Mouse (Mus musculus) kidney, embryonic 14.5 days (tissue): ENCODE measurements at regions not wholly inside any gene's neighbourhood (a gene's known extent, or its start where the extent isn't known, plus 50 kb on each side); places are given as distances from the start of the nearest gene placed in this dataset.

ENCODE experiments used
- ATAC-seq: fragments of 200-750 bp; cut with Nextera tagmentation; 2 replicates; pipeline ENCODE4 v1.8.0; 2017; ENCODE audit warnings: moderate number of reproducible peaks, mild to moderate bottlenecking, moderate TSS enrichment, moderate library complexity; ENCODE audit not compliant: low FRiP score, low TSS enrichment
- H3K27ac ChIP-seq: fragments of 300-500 bp; sonication (generic); 2 replicates; pipeline ENCODE4 v1.5.1; 2014; ENCODE audit warnings: low read depth, mild to moderate bottlenecking, low read length, moderate library complexity, mixed read lengths
- H3K27me3 ChIP-seq: fragments of 300-500 bp; sonication (generic); 2 replicates; pipeline ENCODE4 v1.6.1; 2014; ENCODE audit warnings: mild to moderate bottlenecking, low read length; ENCODE audit not compliant: control insufficient read depth, insufficient read depth
- H3K36me3 ChIP-seq: fragments of 300-500 bp; sonication (generic); 2 replicates; pipeline ENCODE4 v1.6.1; 2014; ENCODE audit warnings: low read length, mixed read lengths; ENCODE audit not compliant: control insufficient read depth, insufficient read depth
- H3K4me1 ChIP-seq: fragments of 300-500 bp; sonication (generic); 2 replicates; pipeline ENCODE4 v1.6.1; 2014; ENCODE audit warnings: low read length, mixed read lengths; ENCODE audit not compliant: control insufficient read depth, insufficient read depth
- H3K4me2 ChIP-seq: fragments of 300-500 bp; sonication (generic); replicated peaks from 2 replicates; pipeline ENCODE4 v1.6.1; 2014; ENCODE audit warnings: low read depth, mild to moderate bottlenecking, low read length
- H3K4me3 ChIP-seq: fragments of 300-500 bp; sonication (generic); 2 replicates; pipeline ENCODE4 v1.5.1; 2014; ENCODE audit warnings: mild to moderate bottlenecking, low read length
- H3K9ac ChIP-seq: fragments of 300-500 bp; sonication (generic); 2 replicates; pipeline ENCODE4 v1.6.1; 2014; ENCODE audit warnings: low read depth, mild to moderate bottlenecking, low read length, moderate library complexity
- H3K9me3 ChIP-seq: fragments of 300-500 bp; sonication (generic); 2 replicates; pipeline ENCODE4 v1.6.1; 2016; ENCODE audit warnings: low read length; ENCODE audit not compliant: control insufficient read depth
- WGBS: fragments of 180-500 bp; shearing (Covaris S2); extraction: QIAGEN DNeasy Blood & Tissue Kit; methylation state at CpG from one replicate; pipeline ENCODE4 v1.1.7; 2014; 5-methylcytosine and 5-hydroxymethylcytosine counted together

- WGBS, result 88% methylated on average over 7 of the region's 7 CpGs
- no peak for ATAC-seq
- H3K9me3 ChIP-seq, result no peaks in the 10 kb centered on the region
- no peak overlapping the region for H3K4me2 ChIP-seq
- H3K27me3 ChIP-seq, result no peaks in the 10 kb centered on the region
- H3K27ac ChIP-seq, result no peak overlapping the region
- no peaks in the 10 kb centered on the region for H3K36me3 ChIP-seq
- no peaks in the 10 kb centered on the region for H3K4me1 ChIP-seq
- H3K9ac ChIP-seq, result no peak overlapping the region
- H3K4me3 ChIP-seq, result no peak overlapping the region
Measured at GRCm38 (mm10) chr4:55188716-55189115, 161.1 kb upstream of the Rad23b start.

GRCm38 (mm10) chr4:55190586-55190985, 159.3 kb upstream of the Rad23b start:
- Histone ChIP-seq H3K36me3 (no peaks in the 10 kb centered on the region), H3K9me3 (no peaks in the 10 kb centered on the region), H3K27ac (no peak overlapping the region), H3K9ac (no peak overlapping the region), H3K4me1 (no peaks in the 10 kb centered on the region), H3K27me3 (no peaks in the 10 kb centered on the region), H3K4me2 (no peak overlapping the region), H3K4me3 (no peak overlapping the region)
- no peak for ATAC-seq
- 86% methylated on average over 6 of the region's 6 CpGs for WGBS

- Histone ChIP-seq H3K9ac (no peak overlapping the region), H3K27ac (no peak overlapping the region), H3K4me1 (no peaks in the 10 kb centered on the region), H3K4me2 (no peak overlapping the region), H3K36me3 (no peaks in the 10 kb centered on the region), H3K4me3 (no peak overlapping the region), H3K27me3 (no peaks in the 10 kb centered on the region), H3K9me3 (no peaks in the 10 kb centered on the region)
- 97% methylated on average over 1 of the region's 1 CpGs for WGBS
- no peak for ATAC-seq
Measured at GRCm38 (mm10) chr4:55194061-55194460, 155.8 kb upstream of the Rad23b start.

- H3K4me3 ChIP-seq, result no peak overlapping the region
- no peaks in the 10 kb centered on the region for H3K36me3 ChIP-seq
- H3K27ac ChIP-seq, result no peak overlapping the region
- no peak overlapping the region for H3K9ac ChIP-seq
- H3K27me3 ChIP-seq, result no peaks in the 10 kb centered on the region
- H3K4me1 ChIP-seq, result no peaks in the 10 kb centered on the region
- H3K9me3 ChIP-seq, result no peaks in the 10 kb centered on the region
- 85% methylated on average over 4 of the region's 4 CpGs for WGBS
- H3K4me2 ChIP-seq, result no peak overlapping the region
- no peak for ATAC-seq
Measured at GRCm38 (mm10) chr4:55194552-55194951, 155.3 kb upstream of the Rad23b start.

DNA sequence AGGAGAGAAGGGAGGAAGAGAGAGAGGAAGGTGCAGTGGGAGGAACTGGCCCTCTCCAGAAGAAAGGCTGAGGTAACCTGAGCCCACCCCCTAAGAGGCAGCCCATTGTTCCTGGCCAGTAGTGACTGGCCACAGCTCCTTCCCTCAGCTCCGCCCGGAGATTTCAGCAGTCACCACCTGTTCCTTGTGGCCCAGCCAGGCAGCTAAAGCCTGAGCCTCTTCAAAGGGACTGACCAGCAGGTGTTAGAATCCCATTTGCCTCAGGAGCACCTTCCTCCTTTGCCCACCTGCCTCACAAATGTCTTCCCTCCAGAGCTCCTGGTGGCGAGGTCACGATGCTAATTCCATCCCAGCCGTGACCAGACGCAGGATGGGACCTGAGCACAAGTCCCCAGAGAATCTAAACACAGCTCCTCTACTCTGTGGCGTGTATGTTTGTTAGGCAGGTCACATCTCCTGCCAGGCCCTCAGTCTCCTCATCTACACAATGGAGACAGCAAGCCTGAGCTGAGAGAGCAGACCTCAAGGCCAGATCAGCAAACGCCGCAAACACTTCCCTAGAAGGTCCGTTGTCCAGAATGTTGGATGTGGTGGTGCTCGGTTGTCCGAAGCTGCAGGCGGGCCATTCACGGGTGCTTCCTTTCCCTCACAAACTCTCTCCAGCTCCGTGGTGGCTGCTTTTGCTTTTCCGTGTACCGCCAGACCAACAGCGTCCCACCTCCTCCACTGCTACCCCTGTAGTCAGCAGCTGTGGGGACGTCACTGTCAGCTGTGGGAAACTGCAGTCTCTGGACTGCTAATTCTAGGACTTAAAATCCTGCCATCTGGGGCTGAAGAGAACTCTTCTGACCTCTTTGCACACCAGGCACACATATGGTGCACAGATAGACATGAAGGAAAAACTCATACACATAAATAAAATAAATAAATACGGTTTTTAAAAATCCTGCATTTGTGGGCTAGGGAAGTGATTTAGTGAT, 145.8 kb upstream of the Rad23b start:
- H3K4me2 ChIP-seq, result no peak overlapping the region
- no peak overlapping the region for H3K4me3 ChIP-seq
- H3K9me3 ChIP-seq, result no peaks in the 10 kb centered on the region
- 0 out of 2 replicates have a peak, but pooled peaks cover 9% of the 10 kb centered on the region for H3K4me1 ChIP-seq
- 56% methylated on average over 20 of the region's 20 CpGs for WGBS
- no peak for ATAC-seq
- no peaks in the 10 kb centered on the region for H3K27me3 ChIP-seq
- no peak overlapping the region for H3K27ac ChIP-seq
- H3K9ac ChIP-seq, result no peak overlapping the region
- H3K36me3 ChIP-seq, result no peaks in the 10 kb centered on the region

DNA sequence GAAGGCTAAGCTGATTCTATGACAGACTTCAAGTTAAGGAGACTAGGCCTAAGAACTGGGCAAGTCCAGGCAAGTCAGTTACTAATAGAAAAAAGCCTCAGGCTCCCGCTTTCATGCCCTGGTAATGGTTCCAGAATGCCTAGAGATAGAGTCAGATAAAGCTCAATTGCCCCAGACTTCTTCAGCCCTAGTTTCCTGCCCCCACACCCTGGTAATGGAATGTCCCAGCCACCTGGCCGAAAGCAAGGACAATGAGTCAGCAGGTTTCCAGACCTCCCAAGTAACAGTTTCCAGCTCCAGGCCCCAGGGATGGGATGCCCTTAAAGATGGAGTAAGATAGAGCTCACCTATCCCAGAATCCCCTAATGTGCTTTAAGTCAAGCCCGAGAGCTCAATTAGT, 143.6 kb upstream of the Rad23b start:
- Histone ChIP-seq H3K4me3 (no peak overlapping the region), H3K4me2 (no peak overlapping the region), H3K9ac (no peak overlapping the region), H3K36me3 (no peaks in the 10 kb centered on the region), H3K4me1 (0 out of 2 replicates have a peak, but pooled peaks cover 9% of the 10 kb centered on the region), H3K27me3 (no peaks in the 10 kb centered on the region), H3K9me3 (no peaks in the 10 kb centered on the region), H3K27ac (no peak overlapping the region)
- ATAC-seq, result no peak
- 82% methylated on average over 3 of the region's 3 CpGs for WGBS

DNA sequence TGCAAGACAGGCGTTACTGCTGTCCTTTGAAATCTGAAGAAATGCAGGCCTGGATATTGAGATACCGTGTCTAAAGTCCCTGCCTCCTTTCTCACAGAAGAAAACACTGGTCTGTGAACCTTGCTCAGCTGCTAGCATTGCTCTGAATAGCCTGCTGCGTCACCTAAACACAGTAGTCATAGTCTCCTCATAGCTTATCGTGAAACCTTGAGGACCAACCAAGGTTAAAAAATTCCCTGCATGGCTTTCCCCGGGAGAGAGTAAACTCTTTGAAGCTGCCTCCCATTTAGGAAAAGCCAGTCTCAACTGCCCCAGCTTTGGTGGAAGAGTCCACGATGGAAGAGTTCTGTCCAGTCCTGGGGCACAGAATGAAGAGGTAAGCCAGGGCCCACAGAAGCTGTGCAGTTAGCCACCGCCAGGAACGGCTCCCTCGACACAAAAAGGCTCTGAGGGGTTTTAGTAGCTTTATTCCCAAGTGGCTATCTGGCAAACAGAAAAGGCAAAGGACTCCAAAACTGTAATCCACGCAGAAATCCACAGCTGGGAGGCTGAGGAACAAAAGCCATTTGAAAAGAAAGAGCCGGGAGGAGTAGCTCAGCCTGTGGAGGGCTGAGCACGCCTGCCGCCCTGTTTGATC, 142.0 kb upstream of the Rad23b start:
- Histone ChIP-seq H3K36me3 (no peaks in the 10 kb centered on the region), H3K27ac (no peak overlapping the region), H3K4me1 (0 out of 2 replicates have a peak, but pooled peaks cover 9% of the 10 kb centered on the region), H3K9ac (no peak overlapping the region), H3K4me2 (peak overlapping the region; percentile 31; the same call in 1 of the 2 replicates), H3K4me3 (no peak overlapping the region), H3K9me3 (no peaks in the 10 kb centered on the region), H3K27me3 (no peaks in the 10 kb centered on the region)
- ATAC-seq, result no peak
- WGBS, result 44% methylated on average over 13 of the region's 13 CpGs

DNA sequence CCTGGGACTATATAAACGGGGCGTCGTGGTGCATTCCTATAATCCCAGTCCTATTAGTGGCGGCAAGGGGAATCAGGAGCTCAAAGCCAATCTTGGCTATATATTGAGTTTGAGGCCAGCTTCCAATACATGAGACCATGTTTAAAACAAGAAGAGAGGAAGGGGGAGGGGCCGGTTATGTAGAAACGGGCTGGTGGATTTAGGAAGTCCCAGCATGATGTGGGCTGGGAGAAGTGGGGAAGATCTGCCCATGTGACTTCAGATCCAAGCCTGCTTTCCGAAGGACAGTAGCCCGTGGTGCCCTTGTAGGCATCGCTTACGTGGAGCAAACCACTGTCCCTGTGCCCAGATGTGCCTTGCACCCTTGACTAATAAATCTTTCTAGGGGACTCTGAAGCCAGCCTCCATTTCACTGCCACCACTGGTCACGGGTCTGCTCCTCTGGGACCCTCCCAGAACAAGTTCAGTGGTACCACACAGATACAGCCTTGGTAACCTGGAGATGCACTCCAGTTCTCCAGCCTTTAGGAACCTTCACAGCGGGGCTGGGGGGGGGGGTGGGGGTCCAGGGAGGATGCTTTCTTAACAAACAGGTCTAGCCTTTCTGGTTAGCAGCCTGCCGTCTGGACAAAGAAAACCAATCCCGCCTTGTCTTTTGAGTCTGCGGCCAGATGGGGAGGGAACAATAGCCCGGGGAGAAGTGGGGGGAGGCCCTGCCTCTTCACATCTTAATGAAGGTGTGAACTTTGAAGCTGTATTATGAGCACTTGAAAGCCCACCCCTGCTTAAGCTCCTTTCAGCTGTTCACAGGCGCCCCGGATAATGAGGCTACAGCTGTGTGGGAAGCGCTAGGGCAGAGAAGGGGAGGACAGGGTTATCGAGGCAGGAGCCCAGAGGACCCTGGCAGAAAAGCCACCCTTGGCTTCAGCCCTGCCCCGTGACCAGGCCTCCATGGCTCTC, 141.2 kb upstream of the Rad23b start:
- Histone ChIP-seq H3K4me3 (no peak overlapping the region; the same call in 1 of the 2 replicates), H3K36me3 (no peaks in the 10 kb centered on the region), H3K27me3 (no peaks in the 10 kb centered on the region), H3K9me3 (no peaks in the 10 kb centered on the region), H3K9ac (no peak overlapping the region), H3K4me1 (0 out of 2 replicates have a peak, but pooled peaks cover 9% of the 10 kb centered on the region), H3K27ac (no peak overlapping the region), H3K4me2 (peak overlapping the region; percentile 31; the same call in 1 of the 2 replicates)
- peak; percentile 78 for ATAC-seq
- 8% methylated on average over 21 of the region's 21 CpGs for WGBS
